Mouse (Mus musculus) MN1 (cell line): ENCODE measurements at regions not wholly inside any gene's neighbourhood (a gene's known extent, or its start where the extent isn't known, plus 50 kb on each side); places are given as distances from the start of the nearest gene placed in this dataset.

Experiments used
- DNase-seq: peaks from one replicate; pipeline ENCODE4 v3.0.0-alpha.2; 2016; ENCODE audit warnings: low spot score

DNA sequence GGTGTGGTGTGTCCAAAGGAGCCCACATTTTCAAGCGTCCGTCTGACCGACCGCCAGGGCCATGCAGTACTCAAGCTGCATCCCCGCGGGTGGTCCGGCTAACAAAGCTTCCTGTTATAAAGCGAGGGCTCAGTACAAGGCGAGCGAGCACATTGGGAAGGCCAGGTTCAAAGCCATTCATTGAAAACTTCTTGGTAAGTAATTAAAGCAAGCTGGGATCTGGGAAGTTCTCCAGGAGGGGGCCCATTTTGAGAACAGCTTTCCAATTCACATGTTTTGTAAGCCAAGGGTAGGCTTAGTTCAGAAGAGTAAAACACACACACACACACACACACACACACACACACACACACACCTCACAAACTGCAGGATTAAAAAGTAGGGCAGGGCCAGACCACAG lies 57.3 kb upstream of the Prep start:
- no peak for DNase-seq

DNA sequence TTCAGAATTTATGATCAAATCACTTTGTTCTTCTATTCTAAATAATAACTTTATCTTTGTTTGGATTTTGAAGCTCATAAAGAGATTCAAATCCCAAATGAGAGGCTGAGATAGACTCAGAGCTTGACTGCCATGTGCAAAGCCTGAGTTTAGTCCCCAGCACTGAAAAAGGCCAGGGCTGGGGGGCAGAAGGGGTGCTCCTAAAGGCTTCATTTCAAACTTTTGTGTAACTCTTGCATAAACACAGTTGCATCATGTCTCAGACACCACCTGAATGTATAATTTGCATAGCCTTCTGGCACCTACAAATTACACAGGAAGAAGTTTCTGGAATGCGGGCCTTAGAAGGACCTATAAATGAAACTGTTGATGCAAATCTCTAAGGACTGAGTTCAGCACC lies 57.8 kb upstream of the Prep start:
- no peak for DNase-seq

DNA sequence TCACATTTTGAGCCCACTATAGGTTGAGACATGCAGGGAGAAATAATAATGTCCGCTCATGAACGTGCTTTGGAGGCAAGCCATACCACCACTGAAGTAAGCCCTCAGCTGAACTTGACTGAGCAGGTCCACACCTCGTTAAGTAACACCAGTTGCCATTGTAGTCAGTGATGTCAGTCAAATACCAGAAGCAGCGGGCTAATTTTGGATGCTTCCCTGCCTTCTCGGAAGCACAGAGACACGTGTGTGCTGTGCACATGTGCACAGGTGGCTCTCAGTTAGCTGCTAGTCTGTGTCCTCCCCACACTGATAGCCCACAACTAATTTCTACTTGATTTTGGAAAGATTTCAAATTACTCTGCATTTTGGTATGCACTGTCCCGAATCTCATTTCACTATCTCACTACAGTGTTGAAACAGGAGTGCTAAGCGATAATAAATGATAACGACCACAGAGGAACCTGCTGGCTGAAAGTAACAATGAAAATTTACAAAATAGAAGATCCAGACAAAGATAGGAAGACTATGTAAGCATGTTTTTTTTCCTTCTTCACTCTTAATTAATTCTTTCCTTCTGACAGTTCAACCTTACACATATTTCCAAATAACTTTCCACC lies 62.9 kb upstream of the Prep start:
- DNase-seq = no peak

DNA sequence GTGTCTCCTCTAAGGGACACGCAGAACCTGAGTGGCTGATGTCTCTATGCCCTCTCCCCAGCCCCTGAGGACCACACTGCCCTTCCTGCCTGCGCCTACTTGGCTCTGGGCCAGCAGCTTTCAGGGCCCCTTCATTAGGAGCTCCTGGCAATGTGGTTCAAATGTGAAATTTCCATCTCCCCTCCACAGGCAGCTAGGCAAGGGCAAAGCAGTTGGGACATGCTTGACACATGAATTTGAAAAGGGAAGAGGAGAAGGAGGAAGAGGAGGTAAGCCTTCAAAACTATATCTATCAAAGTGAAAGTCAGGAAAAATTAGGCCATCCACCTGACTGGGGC lies 63.7 kb upstream of the Prep start:
- peak; percentile 30 for DNase-seq

DNA sequence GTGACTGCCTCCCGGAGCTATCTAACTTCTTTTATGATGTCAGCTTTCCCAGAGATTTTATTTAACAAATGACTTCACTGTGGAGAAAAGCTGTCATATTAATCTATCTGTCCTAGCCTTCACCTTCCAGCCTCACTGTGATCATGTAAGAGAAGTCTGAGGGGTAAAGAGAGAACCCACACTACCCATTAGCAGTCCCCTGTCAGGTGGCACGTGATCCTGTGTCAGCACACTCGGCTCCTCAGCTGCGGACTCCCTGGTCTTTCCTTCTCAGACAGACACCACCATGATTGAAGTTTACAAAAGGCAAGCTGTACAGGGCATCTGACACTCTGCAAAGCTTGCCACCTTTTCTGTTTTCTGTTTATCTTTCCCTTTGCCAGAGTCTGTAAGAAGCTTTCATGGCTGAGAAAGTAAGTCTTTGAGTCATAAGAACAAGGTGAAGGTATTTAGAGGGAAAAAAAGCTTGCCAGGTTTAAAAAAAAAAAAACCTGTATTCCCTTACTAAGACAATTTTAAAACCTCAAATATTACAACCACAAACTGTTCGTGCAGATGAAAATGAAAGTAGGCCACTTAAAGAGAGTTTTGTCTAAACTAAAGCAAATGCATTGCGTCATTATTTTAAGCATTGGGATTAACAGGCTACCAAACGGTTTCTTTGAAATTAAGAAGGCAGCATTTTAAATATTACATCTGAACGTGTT lies 64.2 kb upstream of the Prep start:
- DNase-seq = no peak

DNA sequence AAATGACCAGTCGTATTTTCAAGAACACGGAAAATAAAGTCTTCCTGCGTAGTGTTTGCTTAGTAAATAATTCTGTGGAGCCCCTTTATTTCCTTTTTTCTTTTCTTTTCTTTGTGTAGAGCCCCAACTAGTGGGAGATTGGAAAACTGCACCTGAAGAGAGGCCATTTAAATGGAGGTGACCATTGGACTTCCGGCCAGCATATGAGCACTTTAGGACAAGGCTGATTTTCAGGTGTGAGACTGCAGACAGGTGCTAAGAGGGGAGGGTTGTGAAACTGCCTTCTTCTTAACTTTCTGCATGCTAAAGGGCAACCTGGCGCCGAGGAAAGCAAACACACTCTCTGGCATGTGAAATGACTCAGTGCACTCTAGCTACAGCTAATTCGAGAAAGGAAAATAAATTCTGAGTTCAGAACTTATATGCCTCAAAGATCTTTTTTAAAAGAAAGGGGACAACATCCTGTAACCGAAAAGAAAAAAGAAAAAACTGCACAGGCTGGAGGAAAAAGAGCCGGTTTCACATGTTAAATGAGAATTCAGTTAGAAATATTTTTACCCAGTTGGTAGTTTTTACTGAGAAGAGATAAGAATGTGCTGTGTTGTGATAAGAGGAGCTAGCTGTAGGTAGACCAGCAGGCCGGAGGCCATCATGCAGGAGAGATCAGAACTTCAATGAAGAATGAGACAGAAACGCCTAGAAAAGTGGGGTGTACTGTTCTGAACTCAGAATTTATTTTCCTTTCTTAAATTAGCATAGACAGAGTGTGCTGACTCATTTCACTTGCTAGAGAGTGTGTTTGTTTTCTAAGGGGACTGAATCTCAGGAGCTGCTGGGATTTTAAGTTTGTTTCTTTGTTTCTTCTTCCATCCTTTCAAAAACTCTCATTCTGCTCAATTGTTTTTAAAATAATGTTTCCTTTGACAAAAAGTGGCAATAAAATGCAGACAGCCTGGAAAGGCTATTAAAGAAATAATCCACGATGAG lies 65.8 kb upstream of the Prep start:
- peak; percentile 46 for DNase-seq

- no peak for DNase-seq
These were observed 66.8 kb upstream of the Prep start for GRCm38 (mm10) chr10:45000027-45000840.

DNA sequence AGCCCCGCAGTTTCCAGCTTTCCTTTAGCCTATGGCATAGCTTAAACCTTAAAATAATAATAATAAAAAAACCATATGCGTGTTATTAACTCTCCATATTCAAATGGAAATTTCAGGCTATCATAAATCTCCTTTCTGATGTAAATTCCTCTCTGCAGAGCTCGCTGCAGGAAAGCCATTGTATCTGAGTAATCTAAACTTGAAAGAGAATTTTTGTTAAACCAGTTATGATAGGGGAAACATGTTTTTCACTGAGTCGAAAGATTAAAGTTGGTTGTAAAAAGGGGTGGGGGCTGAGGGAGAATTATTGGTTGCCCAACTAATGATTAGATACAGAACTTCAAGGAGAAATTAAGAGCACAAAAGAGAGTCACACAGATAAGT lies 69.1 kb upstream of the Prep start:
- no peak for DNase-seq

DNA sequence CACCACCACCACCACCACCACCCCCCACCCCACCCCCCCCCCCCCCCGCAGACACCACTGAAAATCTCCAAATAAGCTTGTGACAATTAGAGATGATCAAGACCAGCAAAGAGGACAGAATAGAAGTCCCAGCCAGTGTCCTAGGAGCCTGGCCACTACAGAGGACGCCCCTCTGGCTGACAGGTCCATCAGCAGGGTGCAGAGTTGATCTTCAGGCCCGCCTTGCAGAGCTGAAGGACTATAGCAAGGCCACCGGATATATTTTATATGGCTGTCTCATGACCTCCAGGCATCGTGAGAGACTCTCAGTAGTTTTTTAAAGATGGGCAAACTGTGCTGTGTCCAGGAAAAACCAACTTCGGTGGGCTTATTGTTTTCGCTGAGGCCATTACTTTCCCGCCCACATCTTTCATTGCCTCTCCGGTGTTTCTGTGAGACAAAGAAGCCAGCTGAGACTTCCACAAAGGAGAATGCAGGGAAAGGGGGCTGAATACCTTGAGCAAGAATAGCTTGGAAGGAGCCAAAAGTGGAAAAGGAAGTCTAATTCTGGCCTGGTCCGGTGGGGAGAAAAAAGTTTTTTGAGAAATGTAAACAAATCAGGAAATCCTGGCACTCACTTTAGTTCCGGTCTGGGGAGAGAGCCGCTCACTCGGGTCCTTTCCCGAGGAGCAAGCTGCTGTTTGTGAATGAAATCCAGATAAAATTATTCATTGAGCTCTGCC lies 69.7 kb upstream of the Prep start:
- DNase-seq = no peak

DNA sequence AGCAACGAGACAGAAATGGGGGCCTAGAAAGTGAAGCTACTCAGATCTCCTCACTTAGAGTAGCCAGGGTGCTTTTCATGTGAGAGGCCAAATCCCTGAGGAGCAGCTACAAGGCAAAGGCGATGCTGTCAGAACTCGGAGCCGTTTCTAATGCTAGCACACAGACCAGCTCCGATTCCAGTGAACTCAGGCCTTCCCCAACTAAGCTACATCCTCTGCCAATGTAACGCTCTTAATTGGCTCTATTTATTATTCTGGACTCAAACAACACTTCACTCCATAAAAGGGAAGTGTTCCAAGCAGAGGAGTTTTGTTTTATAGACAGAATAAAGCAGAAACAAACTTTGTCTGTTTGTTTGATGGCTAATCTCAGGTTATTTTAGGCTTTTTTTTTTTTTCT lies 71.2 kb upstream of the Prep start:
- no peak for DNase-seq

- DNase-seq = no peak
These were observed 72.4 kb upstream of the Prep start for GRCm38 (mm10) chr10:44994385-44995281.

DNA sequence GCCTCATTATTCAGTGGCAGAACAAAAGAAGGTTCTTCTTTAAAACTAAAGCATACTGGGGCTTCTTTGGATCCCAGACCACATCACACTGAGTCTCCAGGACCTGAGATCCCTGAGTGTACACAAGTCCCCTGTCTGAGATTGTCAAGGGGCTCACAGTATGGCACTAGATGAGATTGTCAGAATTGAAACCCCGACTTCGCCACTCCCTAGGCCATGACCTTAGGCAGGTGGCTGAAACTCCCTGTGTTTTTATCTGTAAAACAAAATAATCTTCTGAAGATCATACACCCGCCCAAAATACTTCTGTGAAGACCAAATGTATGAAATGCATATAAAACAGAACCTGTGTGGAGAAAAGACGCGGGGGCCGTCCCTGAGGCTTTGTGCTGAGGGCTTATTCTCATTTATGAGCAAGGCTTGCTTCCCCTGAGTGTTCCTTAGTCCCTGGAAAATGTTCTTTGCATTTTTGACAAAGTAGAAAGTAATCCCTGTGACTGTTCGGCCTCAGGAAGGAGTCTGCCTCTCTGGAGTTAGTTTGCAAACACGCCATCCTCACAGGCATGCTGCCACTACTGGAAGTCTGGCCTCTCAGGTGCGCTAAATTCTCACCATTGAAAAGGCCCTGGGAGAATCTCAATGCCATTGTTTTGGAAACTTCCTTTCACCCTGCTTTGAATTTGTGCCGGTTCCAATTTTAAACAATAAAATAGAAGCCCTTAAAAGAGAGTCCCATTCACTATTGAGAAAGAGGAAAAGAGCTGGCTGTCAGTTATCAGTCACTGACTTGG lies 73.3 kb upstream of the Prep start:
- DNase-seq = no peak

DNA sequence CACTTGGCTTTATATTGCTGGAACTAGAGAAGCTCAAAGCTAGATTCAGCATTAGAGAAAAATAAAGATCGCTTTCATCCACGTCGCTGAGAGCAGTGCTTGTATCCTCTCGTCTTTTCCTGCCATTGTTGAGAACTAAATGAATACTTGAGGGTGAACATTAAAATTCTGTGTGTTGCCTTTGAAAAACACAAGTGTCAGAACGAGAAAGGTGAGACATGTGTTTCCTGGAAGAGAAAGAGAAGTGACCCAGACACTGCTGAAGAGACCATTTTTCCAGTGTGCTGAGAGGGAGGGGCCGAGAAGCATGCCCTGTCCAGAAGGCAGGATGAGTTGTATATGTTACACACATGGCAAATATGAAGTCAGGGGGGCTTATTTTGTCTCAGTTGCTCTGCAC lies 77.5 kb upstream of the Prep start:
- no peak for DNase-seq

GRCm38 (mm10) chr10:44988756-44989155 lies 78.2 kb upstream of the Prep start:
- DNase-seq = no peak

- no peak for DNase-seq
These were observed 79.4 kb upstream of the Prep start for GRCm38 (mm10) chr10:44987615-44988014.

DNA sequence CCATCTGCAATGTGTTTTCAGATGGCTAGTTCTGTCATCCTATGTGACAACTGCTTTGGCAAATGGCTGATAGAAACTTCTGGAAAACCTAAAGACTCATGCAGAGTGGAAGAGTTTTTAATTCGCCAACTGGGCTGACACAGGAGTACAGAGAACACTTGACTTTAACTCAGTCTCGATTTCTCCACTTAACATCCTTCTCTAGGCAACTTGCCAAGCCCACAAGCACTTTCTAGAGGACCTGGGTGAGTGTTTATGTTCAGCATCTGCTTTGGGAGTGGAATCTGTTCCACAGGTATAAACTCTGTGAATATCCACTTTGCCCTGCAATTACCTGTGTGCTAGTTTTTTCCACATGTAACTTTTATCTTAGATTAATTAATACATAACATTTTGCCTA lies 85.1 kb upstream of the Prep start:
- no peak for DNase-seq

GRCm38 (mm10) chr10:44976815-44977214 lies 90.2 kb upstream of the Prep start:
- no peak for DNase-seq

- no peak for DNase-seq
These were observed 95.1 kb upstream of the Prep start for GRCm38 (mm10) chr10:44971911-44972310.

DNA sequence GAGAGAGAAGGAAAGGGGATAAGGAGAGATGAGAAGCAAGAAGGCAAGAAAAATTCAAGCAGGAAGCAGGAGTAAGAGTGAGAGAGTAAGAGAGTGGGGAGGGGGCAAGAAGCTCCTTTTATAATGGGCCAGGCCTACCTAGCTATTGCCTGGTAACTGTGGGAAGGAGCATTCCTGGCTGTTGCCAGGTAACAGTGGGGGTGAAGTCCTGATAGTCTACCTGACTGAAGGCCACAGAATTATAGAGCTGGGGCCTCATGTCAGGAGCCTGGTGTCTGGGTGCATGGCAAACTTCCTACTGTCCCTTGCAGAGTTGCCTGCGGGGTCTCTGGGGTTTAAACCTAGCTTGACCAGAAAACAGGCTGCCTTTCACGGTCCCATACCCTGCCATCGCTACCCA lies 107.0 kb upstream of the Prep start:
- DNase-seq = no peak
